Mouse (Mus musculus) C2C12 (cell line): ENCODE results near the gene Slc38a4.

Source experiments
- CEBPB ChIP-seq: IDR thresholded peaks from one replicate; pipeline ENCODE4 v1.6.1; 2011; ENCODE audit warnings: low read depth, mild to moderate bottlenecking, control low read depth, moderate library complexity
- CTCF ChIP-seq: IDR thresholded peaks from one replicate; pipeline ENCODE4 v1.5.1; 2011; ENCODE audit not compliant: control insufficient read depth, insufficient read depth, insufficient read length
- FOSL1 ChIP-seq: IDR thresholded peaks from one replicate; pipeline ENCODE4 v1.8.0; 2011; ENCODE audit warnings: mild to moderate bottlenecking, low read length; ENCODE audit not compliant: poor library complexity, insufficient read depth, severe bottlenecking
- MAX ChIP-seq: IDR thresholded peaks from one replicate; pipeline ENCODE4 v1.6.1; 2011; ENCODE audit warnings: mild to moderate bottlenecking, control low read depth
- MYOG ChIP-seq: IDR thresholded peaks from one replicate; pipeline ENCODE4 v1.6.1; 2011; ENCODE audit not compliant: control insufficient read depth, insufficient read length; ENCODE audit errors: extremely low read depth
- USF1 ChIP-seq: IDR thresholded peaks from one replicate; pipeline ENCODE4 v1.6.1; 2011; ENCODE audit warnings: low read depth, mild to moderate bottlenecking, control low read depth, moderate library complexity

- TF ChIP-seq USF1, result no peak
- no peak for TF ChIP-seq CTCF
- no peak for TF ChIP-seq MAX
- TF ChIP-seq MYOG, result no peak
- no peak for TF ChIP-seq FOSL1
- TF ChIP-seq CEBPB, result no peak
These were observed 101.4 kb downstream of the Slc38a4 start for GRCm38 (mm10) chr15:96954389-96954788.
